Mouse (Mus musculus): Measurements from ENCODE around the gene Cdyl. TPM values are rescaled to one million over a fixed set of nuclear protein-coding genes. Genes with fewer than 3 reads are reported as not detected.

The Cdyl gene
- polyA plus RNA-seq, 2 experiments, result 7.9 to 10.4 TPM

DNA sequence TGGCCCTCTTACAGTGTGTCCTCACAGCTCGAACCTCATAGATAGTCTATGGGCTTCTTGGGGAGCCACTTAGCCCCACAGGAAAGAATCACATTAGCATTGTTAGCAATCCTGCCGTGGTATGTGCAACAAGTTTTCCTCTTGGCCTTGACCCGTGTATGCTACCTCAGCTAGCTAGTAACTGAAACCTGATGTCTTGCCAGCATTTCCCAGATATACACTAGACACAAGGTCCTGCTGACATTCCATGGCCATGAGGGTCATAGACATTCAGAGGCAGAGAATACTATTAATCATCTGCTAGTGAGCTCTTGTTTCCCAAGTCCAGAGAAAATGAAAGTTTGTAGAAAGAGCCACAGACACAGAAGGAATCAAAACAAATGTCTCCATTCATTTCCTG lies 158.0 kb downstream of the Cdyl start:
- ATAC-seq (ENCODE audit: insufficient read depth) (no peak), DNase-seq (ENCODE audit: low read depth in 3 of 3, low spot score in 3 of 3) (no peak)
- Histone ChIP-seq H3K36me3 (replicated peaks; ENCODE audit: control insufficient read depth, insufficient read depth, low read depth) (peaks cover 34% of the 10 kb centered on the region), H3K27me3 (ENCODE audit: control insufficient read depth, insufficient read depth, low read length) (no peaks in the 10 kb centered on the region), H3K9ac (replicated peaks) (no peak overlapping the region), H3K4me3 (ENCODE audit: insufficient read depth in 1 of 2, low read depth in 2 of 2, low read length in 2 of 2) (no peak overlapping the region), H3K4me2 (ENCODE audit: low read depth) (no peak overlapping the region), H3K9me3 (ENCODE audit: control insufficient read depth, low read length) (no peaks in the 10 kb centered on the region), H3K27ac (no peak overlapping the region), H3K4me1 (replicated peaks; ENCODE audit: control insufficient read depth in 2 of 2, insufficient read depth in 2 of 2, low read length in 1 of 2) (peaks cover 0 to 3% of the 10 kb centered on the region in 2 experiments; a peak in 2 of 4 replicates)
- no peak for TF ChIP-seq CTCF (IDR thresholded peaks at IDR 0.05; ENCODE audit: low read depth)
- no peak for TF ChIP-seq EP300 (IDR thresholded peaks at IDR 0.05; ENCODE audit: low read depth)
- 81% methylated on average over 3 of the region's 3 CpGs for WGBS (ENCODE audit: insufficient replicate concordance)

GRCm38 (mm10) chr13:35818060-35818459 lies 158.4 kb downstream of the Cdyl start:
- no peak for TF ChIP-seq CTCF (IDR thresholded peaks at IDR 0.05; ENCODE audit: low read depth)
- TF ChIP-seq EP300 (IDR thresholded peaks at IDR 0.05; ENCODE audit: low read depth), result no peak
- Histone ChIP-seq H3K27me3 (ENCODE audit: control insufficient read depth, insufficient read depth, low read length) (no peaks in the 10 kb centered on the region), H3K4me2 (ENCODE audit: low read depth) (no peak overlapping the region), H3K4me3 (ENCODE audit: insufficient read depth in 1 of 2, low read depth in 2 of 2, low read length in 2 of 2) (no peak overlapping the region), H3K9me3 (ENCODE audit: control insufficient read depth, low read length) (no peaks in the 10 kb centered on the region), H3K9ac (replicated peaks) (no peak overlapping the region), H3K4me1 (replicated peaks; ENCODE audit: control insufficient read depth in 2 of 2, insufficient read depth in 2 of 2, low read length in 1 of 2) (peaks cover 0 to 3% of the 10 kb centered on the region in 2 experiments; a peak in 2 of 4 replicates), H3K36me3 (replicated peaks; ENCODE audit: control insufficient read depth, insufficient read depth, low read depth) (peaks cover 34% of the 10 kb centered on the region), H3K27ac (no peak overlapping the region)
- no peak for ATAC-seq (ENCODE audit: insufficient read depth)
- no peak for DNase-seq (ENCODE audit: low read depth in 3 of 3, low spot score in 3 of 3)
- WGBS (ENCODE audit: insufficient replicate concordance), result 84% methylated on average over 4 of the region's 4 CpGs

DNA sequence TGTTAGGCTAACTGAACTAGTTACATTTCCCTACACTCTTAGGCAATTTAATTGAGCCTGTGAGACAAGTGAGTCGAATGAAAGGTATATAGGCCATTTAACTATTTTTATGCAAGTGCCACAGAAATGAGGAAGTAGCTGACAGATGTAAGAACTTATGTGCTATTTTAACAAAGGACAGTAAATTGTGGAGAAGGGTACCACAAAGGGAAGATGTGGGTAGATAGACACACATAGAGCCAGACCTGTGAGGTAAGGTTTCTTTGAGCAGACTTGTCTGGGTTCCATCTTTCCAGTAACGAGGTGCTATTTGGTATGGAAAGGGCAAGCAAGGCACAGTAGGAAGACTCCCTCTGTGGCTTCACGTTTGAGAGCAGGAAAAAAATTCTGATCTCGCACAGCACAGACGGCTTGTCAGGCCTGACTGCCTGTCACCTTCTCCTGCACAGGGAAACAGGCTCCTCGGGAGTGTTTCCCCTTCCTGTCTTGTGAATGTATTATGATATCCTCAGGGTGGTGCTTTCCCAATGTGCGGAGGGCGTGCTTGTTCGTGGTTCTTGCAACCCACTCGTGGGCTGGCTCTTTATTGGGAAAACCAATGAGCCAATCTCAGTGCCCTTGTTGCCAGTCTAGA lies 162.3 kb downstream of the Cdyl start:
- no peak overlapping the region for H3K27ac ChIP-seq
- no peaks in the 10 kb centered on the region for H3K9me3 ChIP-seq (ENCODE audit: control insufficient read depth, low read length)
- no peaks in the 10 kb centered on the region for H3K27me3 ChIP-seq (ENCODE audit: control insufficient read depth, insufficient read depth, low read length)
- no peak for DNase-seq (ENCODE audit: low read depth in 3 of 3, low spot score in 3 of 3)
- peaks cover 4 to 13% of the 10 kb centered on the region in 2 experiments; a peak in 3 of 4 replicates for H3K4me1 ChIP-seq (replicated peaks; ENCODE audit: control insufficient read depth in 2 of 2, insufficient read depth in 2 of 2, low read length in 1 of 2)
- peaks cover 30% of the 10 kb centered on the region for H3K36me3 ChIP-seq (replicated peaks; ENCODE audit: control insufficient read depth, insufficient read depth, low read depth)
- H3K4me3 ChIP-seq (ENCODE audit: insufficient read depth in 1 of 2, low read depth in 2 of 2, low read length in 2 of 2), result no peak overlapping the region
- 38% methylated on average over 10 of the region's 10 CpGs for WGBS (ENCODE audit: insufficient replicate concordance)
- H3K9ac ChIP-seq (replicated peaks), result no peak overlapping the region
- H3K4me2 ChIP-seq (ENCODE audit: low read depth), result no peak overlapping the region
- no peak for ATAC-seq (ENCODE audit: insufficient read depth)
- TF ChIP-seq CTCF (IDR thresholded peaks at IDR 0.05; ENCODE audit: low read depth) (no peak), EP300 (IDR thresholded peaks at IDR 0.05; ENCODE audit: low read depth) (no peak)

DNA sequence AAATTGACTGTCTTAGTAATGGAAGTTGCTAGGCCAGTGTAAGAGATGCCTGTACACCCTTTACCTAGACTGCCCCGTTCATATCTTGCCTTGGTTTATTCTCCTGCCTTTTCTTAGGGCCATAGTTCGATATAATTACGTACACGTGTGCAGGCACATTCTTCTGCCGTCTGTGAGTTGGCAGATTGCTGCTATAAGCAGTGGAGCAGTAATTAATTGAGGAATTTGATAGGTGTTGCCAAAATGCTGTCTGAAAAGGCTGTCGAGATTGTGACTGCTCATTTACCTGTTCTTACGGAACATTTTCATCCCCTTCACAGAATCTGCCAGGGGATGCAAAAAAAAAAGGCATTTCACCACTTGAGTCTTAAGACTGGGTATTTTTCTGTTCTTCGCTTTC lies 163.2 kb downstream of the Cdyl start:
- 89% methylated on average over 8 of the region's 8 CpGs for WGBS (ENCODE audit: insufficient replicate concordance)
- DNase-seq (ENCODE audit: low read depth in 3 of 3, low spot score in 3 of 3) (no peak), ATAC-seq (ENCODE audit: insufficient read depth) (no peak)
- TF ChIP-seq EP300 (IDR thresholded peaks at IDR 0.05; ENCODE audit: low read depth), result no peak
- TF ChIP-seq CTCF (IDR thresholded peaks at IDR 0.05; ENCODE audit: low read depth), result no peak
- Histone ChIP-seq H3K4me2 (ENCODE audit: low read depth) (no peak overlapping the region), H3K9ac (replicated peaks) (no peak overlapping the region), H3K9me3 (ENCODE audit: control insufficient read depth, low read length) (no peaks in the 10 kb centered on the region), H3K4me3 (ENCODE audit: insufficient read depth in 1 of 2, low read depth in 2 of 2, low read length in 2 of 2) (no peak overlapping the region), H3K27me3 (ENCODE audit: control insufficient read depth, insufficient read depth, low read length) (no peaks in the 10 kb centered on the region), H3K36me3 (replicated peaks; ENCODE audit: control insufficient read depth, insufficient read depth, low read depth) (peaks cover 25% of the 10 kb centered on the region), H3K27ac (no peak overlapping the region), H3K4me1 (replicated peaks; ENCODE audit: control insufficient read depth in 2 of 2, insufficient read depth in 2 of 2, low read length in 1 of 2) (peaks cover 4 to 13% of the 10 kb centered on the region in 2 experiments; a peak in 3 of 4 replicates)

- H3K4me2 ChIP-seq (ENCODE audit: low read depth), result no peak overlapping the region
- H3K4me3 ChIP-seq (ENCODE audit: insufficient read depth in 1 of 2, low read depth in 2 of 2, low read length in 2 of 2), result no peak overlapping the region
- no peak for DNase-seq (ENCODE audit: low read depth in 3 of 3, low spot score in 3 of 3)
- H3K27ac ChIP-seq, result no peak overlapping the region
- H3K36me3 ChIP-seq (replicated peaks; ENCODE audit: control insufficient read depth, insufficient read depth, low read depth), result peaks cover 9% of the 10 kb centered on the region
- H3K4me1 ChIP-seq (replicated peaks; ENCODE audit: control insufficient read depth in 2 of 2, insufficient read depth in 2 of 2, low read length in 1 of 2), result peaks cover 4 to 16% of the 10 kb centered on the region in 2 experiments
- no peak overlapping the region for H3K9ac ChIP-seq (replicated peaks)
- no peaks in the 10 kb centered on the region for H3K9me3 ChIP-seq (ENCODE audit: control insufficient read depth, low read length)
- H3K27me3 ChIP-seq (ENCODE audit: control insufficient read depth, insufficient read depth, low read length), result no peaks in the 10 kb centered on the region
- ATAC-seq (ENCODE audit: insufficient read depth), result no peak
- TF ChIP-seq EP300 (IDR thresholded peaks at IDR 0.05; ENCODE audit: low read depth) (no peak), CTCF (IDR thresholded peaks at IDR 0.05; ENCODE audit: low read depth) (no peak)
- 46% methylated on average over 2 of the region's 2 CpGs for WGBS (ENCODE audit: insufficient replicate concordance)
These were observed 166.0 kb downstream of the Cdyl start for GRCm38 (mm10) chr13:35825639-35826038.
